Mouse (Mus musculus) limb, embryonic 11.5 days (tissue): ENCODE results near the gene Myh9. TPM values are rescaled to one million over a fixed set of nuclear protein-coding genes. Genes with fewer than 3 reads are reported as not detected.

Experiments used
- ATAC-seq: fragments of 200-750 bp; cut with Nextera tagmentation; 2 replicates; pipeline ENCODE4 v1.8.0; 2017; ENCODE audit warnings: low read depth; ENCODE audit not compliant: insufficient number of reproducible peaks, low FRiP score, low TSS enrichment
- DNase-seq: peaks from one replicate; pipeline ENCODE4 v3.0.0-alpha.2; 2015; ENCODE audit warnings: low spot score
- H3K27ac ChIP-seq: fragments of 300-500 bp; sonication (generic); replicated peaks from 2 replicates; pipeline ENCODE4 v1.5.1; 2014; ENCODE audit warnings: low read depth, mild to moderate bottlenecking, low read length
- H3K27me3 ChIP-seq: fragments of 300-500 bp; sonication (generic); 2 replicates; pipeline ENCODE4 v1.6.1; 2014; ENCODE audit warnings: mild to moderate bottlenecking, low read length, mixed read lengths; ENCODE audit not compliant: control insufficient read depth, insufficient read depth
- H3K36me3 ChIP-seq: fragments of 300-500 bp; sonication (generic); 2 replicates; pipeline ENCODE4 v1.6.1; 2014; ENCODE audit warnings: mild to moderate bottlenecking, low read length, moderate library complexity, mixed read lengths; ENCODE audit not compliant: control insufficient read depth, insufficient read depth
- H3K4me1 ChIP-seq: fragments of 300-500 bp; sonication (generic); 2 replicates; pipeline ENCODE4 v1.6.1; 2014; ENCODE audit warnings: low read length, mixed read lengths; ENCODE audit not compliant: control insufficient read depth, insufficient read depth
- H3K4me2 ChIP-seq: fragments of 300-500 bp; sonication (generic); 2 replicates; pipeline ENCODE4 v1.6.1; 2014; ENCODE audit warnings: low read depth, mild to moderate bottlenecking, moderate library complexity; ENCODE audit not compliant: severe bottlenecking
- H3K4me3 ChIP-seq: fragments of 300-500 bp; sonication (generic); 2 replicates; pipeline ENCODE4 v1.5.1; 2014; ENCODE audit warnings: low read depth, low read length
- H3K9ac ChIP-seq: fragments of 300-500 bp; sonication (generic); 2 replicates; pipeline ENCODE4 v1.6.1; 2014; ENCODE audit warnings: mild to moderate bottlenecking, low read length
- H3K9me3 ChIP-seq: fragments of 300-500 bp; sonication (generic); 2 replicates; pipeline ENCODE4 v1.6.1; 2016; ENCODE audit warnings: low read length; ENCODE audit not compliant: control insufficient read depth
- WGBS: fragments of 180-500 bp; shearing (Covaris S2); extraction: QIAGEN DNeasy Blood & Tissue Kit; methylation state at CpG from one replicate; pipeline ENCODE4 v1.1.7; 2014; 5-methylcytosine and 5-hydroxymethylcytosine counted together
- polyA plus RNA-seq: library from polyadenylated mRNA; unstranded; fragments of >200 nt; fragmentation: Nextera tagmentation; extraction: Ambion mirVana; gene quantifications from 2 replicates; pipeline ENCODE4 v1.2.1, GENCODE M21; 2014

The Myh9 gene
- polyA plus RNA-seq, 1 experiment from 2014 or later, result 33.2 TPM

DNA sequence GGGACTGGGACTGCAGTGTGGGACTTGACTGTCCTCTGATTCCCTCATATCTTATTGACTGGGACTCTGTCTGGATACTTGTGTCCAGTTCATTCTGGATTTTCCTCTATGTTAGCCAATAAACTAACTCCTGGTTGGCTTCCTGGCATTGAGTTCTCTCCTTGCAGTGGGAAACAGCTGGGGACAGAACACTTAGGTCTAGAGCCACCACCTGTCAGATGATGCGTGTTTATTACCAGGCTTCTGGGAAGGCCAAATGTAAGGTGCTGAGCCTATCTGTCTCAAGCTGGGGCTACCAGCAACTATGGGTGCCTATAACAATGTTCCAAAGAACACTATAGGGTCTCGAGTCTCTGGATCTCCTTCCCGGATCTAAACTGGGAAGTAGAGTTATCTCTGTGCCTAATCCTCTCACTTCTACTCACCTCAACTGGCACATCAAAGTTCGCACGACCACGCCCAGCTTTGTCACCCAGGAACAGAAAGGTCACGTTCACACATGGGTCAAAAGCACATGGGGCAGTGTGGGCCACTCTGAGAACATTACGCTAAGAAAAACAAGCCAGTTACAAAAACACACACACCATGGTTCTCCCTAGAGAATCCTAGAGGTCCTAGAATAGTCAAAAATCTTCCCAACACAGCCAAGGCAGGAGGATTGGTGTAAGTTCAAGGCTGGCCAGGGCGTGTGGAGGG is 22.2 kb upstream of the Myh9 start:
- no peaks in the 10 kb centered on the region for H3K27me3 ChIP-seq
- 82% methylated on average over 9 of the region's 9 CpGs for WGBS

DNA sequence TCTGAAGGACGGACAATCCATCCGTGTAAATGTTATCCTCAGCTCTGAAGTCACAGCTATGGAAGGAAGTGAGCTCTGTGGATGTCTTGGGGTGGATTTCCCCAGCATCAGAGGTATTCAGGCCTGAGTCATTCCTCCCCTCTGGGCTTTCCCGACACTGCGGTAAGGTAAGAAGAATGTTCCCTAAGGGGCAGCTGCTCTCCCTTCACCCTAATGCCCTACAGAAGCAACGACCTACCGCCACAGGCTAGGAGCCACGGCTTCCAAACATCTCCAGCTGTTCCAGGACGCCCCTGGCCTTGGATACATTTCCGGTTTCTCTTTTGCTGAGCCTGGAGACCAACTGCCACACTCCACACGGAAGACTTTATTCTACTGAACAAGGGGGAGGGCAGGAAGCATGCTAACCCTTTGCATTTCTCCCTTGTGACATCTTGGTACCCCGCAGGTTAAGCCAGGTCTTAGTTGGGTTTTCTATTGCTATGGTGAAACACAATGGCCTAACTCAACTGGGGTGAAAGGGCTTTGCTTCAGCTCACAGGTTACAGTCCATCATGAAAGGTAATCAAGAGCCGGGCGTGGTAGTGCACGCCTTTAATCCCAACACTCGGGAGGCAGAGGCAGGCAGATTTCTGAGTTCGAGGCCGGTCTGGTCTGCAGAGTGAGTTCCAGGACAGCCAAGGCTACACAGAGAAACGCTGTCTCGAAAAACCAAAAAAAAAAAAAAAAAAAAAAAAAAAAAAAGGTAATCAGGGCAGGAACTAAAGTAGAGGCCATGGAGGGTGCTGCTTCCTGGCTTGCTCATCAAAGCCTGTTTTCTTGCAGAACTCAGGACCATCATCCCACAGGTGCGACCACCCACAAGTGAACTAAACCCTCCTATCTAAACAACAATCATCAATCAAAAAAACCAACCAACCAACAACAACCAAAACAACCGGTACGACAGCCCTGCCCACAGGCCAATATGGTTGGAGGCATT is 21.3 kb upstream of the Myh9 start:
- ATAC-seq, result no peak
- no peaks in the 10 kb centered on the region for H3K27me3 ChIP-seq
- no peak overlapping the region for H3K9ac ChIP-seq
- H3K4me1 ChIP-seq, result no peaks in the 10 kb centered on the region
- H3K4me2 ChIP-seq, result no peak overlapping the region
- H3K27ac ChIP-seq, result no peak overlapping the region
- no peaks in the 10 kb centered on the region for H3K36me3 ChIP-seq
- no peaks in the 10 kb centered on the region for H3K9me3 ChIP-seq
- H3K4me3 ChIP-seq, result no peak overlapping the region
- no peak for DNase-seq
- WGBS, result 85% methylated on average over 22 of the region's 22 CpGs

More for the DNA sequence above, 22.2 kb upstream of the Myh9 start:
- Histone ChIP-seq H3K4me2 (no peak overlapping the region), H3K4me1 (no peaks in the 10 kb centered on the region), H3K9me3 (no peaks in the 10 kb centered on the region), H3K9ac (no peak overlapping the region), H3K4me3 (no peak overlapping the region), H3K27ac (no peak overlapping the region), H3K36me3 (no peaks in the 10 kb centered on the region)
- no peak for DNase-seq
- no peak for ATAC-seq

DNA sequence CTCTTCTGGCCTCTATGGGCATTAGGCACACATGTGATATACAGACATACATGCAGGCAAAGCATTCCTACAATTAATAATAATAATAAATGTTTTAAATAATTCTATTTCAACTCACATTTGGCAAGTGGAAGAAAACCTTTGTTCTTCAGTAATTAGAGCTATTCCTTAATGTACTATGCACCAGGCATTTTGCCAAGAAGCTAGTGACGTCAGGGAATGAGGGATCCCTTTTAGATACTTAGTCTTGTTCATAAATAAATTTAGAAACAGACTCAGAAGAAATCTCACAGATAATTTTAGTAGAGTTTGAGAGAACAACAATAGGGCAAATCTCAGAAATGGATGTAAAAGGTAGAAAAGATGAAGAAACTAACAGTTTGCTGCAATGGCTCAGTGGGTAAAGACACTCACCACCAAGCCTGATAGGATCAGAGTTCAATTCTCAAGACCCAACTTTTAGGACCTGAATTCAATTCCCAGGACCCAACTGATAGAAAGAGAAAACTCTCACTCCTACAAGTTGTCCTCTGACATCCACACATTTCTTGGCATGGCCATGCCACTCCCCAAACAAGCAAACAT is 18.2 kb upstream of the Myh9 start:
- Histone ChIP-seq H3K4me3 (no peak overlapping the region), H3K4me2 (no peak overlapping the region), H3K36me3 (no peaks in the 10 kb centered on the region), H3K9me3 (no peaks in the 10 kb centered on the region), H3K4me1 (0 out of 2 replicates have a peak, but pooled peaks cover 3% of the 10 kb centered on the region), H3K9ac (no peak overlapping the region), H3K27ac (no peak overlapping the region), H3K27me3 (no peaks in the 10 kb centered on the region)
- whole genome bisulfite sequencing, result 85% methylated on average over 1 of the region's 1 CpGs
- ATAC-seq (no peak), DNase-seq (no peak)

DNA sequence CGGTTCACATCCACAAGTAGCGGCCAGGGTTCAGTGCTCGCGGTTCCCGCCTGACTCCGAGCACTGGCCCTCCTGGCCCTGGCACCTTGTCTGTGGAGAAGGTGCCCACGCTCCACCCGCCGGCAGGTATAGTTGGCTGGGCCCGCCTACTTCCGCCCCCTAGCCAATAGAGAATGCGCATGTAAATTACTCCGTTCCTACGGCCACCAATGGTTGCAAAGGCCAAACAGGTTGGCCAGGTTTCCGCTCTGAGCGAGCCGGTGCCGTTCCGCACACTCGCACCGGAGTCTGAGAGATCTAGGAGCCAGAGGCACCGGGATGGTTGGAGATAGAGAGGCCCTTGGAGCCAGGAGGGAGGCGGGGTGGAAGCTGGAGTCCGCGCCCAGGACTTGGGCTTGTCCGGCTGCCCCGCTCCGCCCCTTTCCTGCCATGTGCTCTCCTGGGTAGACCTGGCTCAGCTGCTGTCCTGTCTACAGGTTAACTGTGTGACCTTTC is 15.7 kb upstream of the Myh9 start:
- under 1% methylated on average over 28 of the region's 28 CpGs for WGBS
- peak; percentile 76 for ATAC-seq
- Histone ChIP-seq H3K36me3 (no peaks in the 10 kb centered on the region), H3K4me1 (0 out of 2 replicates have a peak, but pooled peaks cover 3% of the 10 kb centered on the region), H3K4me3 (peak overlapping the region; percentile 39), H3K9me3 (no peaks in the 10 kb centered on the region), H3K27me3 (no peaks in the 10 kb centered on the region), H3K4me2 (peak overlapping the region; percentile 55), H3K9ac (peak overlapping the region; percentile 18), H3K27ac (peak overlapping the region; percentile 9; the same call in 1 of the 2 replicates)
- peak; percentile 75 for DNase-seq

DNA sequence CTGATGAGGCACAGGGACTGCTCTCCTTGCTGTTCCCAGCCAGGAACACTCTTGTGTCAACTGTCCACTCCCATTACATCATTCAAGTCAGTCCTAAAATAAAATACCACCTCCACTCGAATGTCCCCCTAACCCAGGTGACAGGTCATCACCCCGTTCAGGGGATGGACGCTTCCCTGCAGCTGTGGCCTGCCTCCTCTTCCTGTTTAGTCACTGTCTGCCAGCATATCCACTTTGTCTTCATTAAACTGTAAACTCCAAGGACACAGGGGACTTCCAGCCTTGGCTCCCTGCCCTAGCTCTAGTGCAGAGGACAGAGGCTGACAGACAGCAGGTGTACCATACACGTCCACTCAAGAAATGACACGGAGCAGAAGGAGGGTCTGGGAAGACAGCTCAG is 14.6 kb upstream of the Myh9 start:
- Histone ChIP-seq H3K9me3 (no peaks in the 10 kb centered on the region), H3K27me3 (no peaks in the 10 kb centered on the region), H3K9ac (no peak overlapping the region), H3K27ac (no peak overlapping the region), H3K4me2 (no peak overlapping the region), H3K4me3 (no peak overlapping the region), H3K4me1 (0 out of 2 replicates have a peak, but pooled peaks cover 3% of the 10 kb centered on the region), H3K36me3 (no peaks in the 10 kb centered on the region)
- ATAC-seq (no peak), DNase-seq (no peak)
- 71% methylated on average over 5 of the region's 5 CpGs for WGBS

DNA sequence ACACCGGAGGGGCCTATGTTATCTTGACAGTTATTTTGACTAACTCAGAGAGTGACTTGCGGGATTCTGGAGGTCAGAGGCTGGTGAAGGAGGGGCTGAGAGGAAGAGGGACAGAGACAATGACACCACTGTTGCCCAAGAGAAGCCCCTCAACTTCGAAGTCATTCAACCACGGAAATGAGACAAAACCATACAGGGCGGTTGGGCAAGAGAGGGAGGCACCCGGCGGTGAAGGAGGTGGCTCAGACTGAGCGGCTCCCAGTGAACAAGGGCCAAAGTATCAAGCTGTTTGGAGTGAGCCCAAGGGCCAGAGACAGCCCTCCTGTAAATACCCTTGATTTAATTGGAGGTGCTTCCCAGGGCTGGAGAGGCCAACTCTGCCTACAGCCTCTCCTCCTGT is 13.3 kb upstream of the Myh9 start:
- DNase-seq (no peak), ATAC-seq (no peak)
- 86% methylated on average over 8 of the region's 8 CpGs for WGBS

DNA sequence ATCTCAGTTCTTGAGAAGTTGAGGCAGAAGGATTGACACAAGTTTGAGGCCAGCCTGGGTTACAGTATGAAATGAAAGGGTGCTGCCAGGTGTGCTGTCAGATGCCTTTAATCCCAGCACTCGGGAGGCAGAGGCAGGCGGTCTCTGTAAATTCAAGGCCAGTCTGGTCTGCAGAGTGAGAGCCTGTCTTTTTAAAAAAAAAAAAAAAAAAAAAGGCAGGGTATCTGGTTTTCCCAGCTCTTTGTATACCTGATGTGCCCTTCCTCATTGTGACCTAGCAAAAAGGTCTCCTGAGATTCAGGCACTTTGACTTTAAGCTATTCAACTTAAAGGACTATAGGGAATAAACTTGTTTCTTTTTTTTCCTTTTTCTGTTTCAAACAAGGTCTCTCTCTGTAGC is 10.0 kb upstream of the Myh9 start:
- no peak overlapping the region for H3K27ac ChIP-seq
- no peaks in the 10 kb centered on the region for H3K4me1 ChIP-seq
- H3K4me2 ChIP-seq, result no peak overlapping the region
- no peak overlapping the region for H3K9ac ChIP-seq
- 87% methylated on average over 2 of the region's 2 CpGs for WGBS
- no peaks in the 10 kb centered on the region for H3K27me3 ChIP-seq
- H3K36me3 ChIP-seq, result no peaks in the 10 kb centered on the region
- no peaks in the 10 kb centered on the region for H3K9me3 ChIP-seq
- no peak overlapping the region for H3K4me3 ChIP-seq
- no peak for ATAC-seq
- no peak for DNase-seq

More for the DNA sequence above, 13.3 kb upstream of the Myh9 start:
- Histone ChIP-seq H3K36me3 (no peaks in the 10 kb centered on the region), H3K9ac (no peak overlapping the region), H3K4me3 (no peak overlapping the region), H3K27ac (no peak overlapping the region), H3K4me2 (no peak overlapping the region), H3K27me3 (no peaks in the 10 kb centered on the region), H3K9me3 (no peaks in the 10 kb centered on the region), H3K4me1 (0 out of 2 replicates have a peak, but pooled peaks cover 3% of the 10 kb centered on the region)

DNA sequence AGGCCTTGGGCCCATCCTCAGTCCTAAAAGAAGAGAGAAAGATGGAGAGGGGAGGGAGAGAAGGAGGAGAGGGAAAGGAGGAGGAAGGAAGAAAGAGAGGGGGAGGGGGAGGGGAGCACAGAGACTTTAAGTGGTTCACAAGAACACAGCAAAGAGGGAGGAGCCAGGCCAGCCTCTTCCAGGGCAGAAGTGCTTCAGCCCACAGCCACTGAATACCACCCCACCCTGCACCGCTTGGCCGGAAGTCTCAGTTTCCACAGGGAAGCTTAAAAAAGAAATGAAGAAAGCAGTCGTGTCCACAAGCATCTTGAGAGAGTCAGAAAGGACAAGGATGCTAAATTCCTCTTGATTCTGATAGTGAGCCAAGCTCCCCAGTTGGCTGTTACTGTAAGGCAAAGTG is 9.2 kb upstream of the Myh9 start:
- no peak for ATAC-seq
- DNase-seq, result no peak
- Histone ChIP-seq H3K4me2 (no peak overlapping the region), H3K36me3 (no peaks in the 10 kb centered on the region), H3K9ac (no peak overlapping the region), H3K4me1 (no peaks in the 10 kb centered on the region), H3K27ac (no peak overlapping the region), H3K27me3 (no peaks in the 10 kb centered on the region), H3K9me3 (no peaks in the 10 kb centered on the region), H3K4me3 (no peak overlapping the region)
- 50% methylated on average over 3 of the region's 3 CpGs for WGBS
